Mouse (Mus musculus) spleen, postnatal 36 days (tissue): ENCODE data around the gene Ccl28.
A peak's percentile ranks its signal among the peaks of the same experiment; 100 is the strongest.
"Not testable (repeated sequence)": the region's sequence is repeated elsewhere in the genome, so short reads cannot be mapped to it uniquely, and the experiment has no call there.

Experiments used
- DNase-seq, 2 experiments: peaks; one replicate each; pipeline ENCODE4 v3.0.0; 2022; ENCODE audit warnings: low spot score in 2 of 2, mixed read lengths in 1 of 2

The Ccl28 gene

GRCm38 (mm10) chr13:119623634-119624033, at the start of gene Ccl28:
Gene Ccl28 (plus strand): TSS chr13:119623819.
- no peak for DNase-seq

- peak; percentile 28 to 46 for DNase-seq
Observed at GRCm38 (mm10) chr13:119596321-119597211, 27.1 kb upstream of the Ccl28 start.

GRCm38 (mm10) chr13:119598466-119598865, 25.2 kb upstream of the Ccl28 start:
- peak; percentile 38 to 39 for DNase-seq

GRCm38 (mm10) chr13:119599066-119599465, 24.6 kb upstream of the Ccl28 start:
- DNase-seq, result peak in 1 of 2 experiments; percentile 40

- not testable (repeated sequence) for DNase-seq
Observed at GRCm38 (mm10) chr13:119599498-119599897, 24.1 kb upstream of the Ccl28 start.

- DNase-seq, result peak; percentile 77 to 80
Observed at GRCm38 (mm10) chr13:119600166-119600565, 23.5 kb upstream of the Ccl28 start.

- peak; percentile 45 to 52 for DNase-seq
Observed at GRCm38 (mm10) chr13:119602688-119603331, 20.8 kb upstream of the Ccl28 start.

GRCm38 (mm10) chr13:119603890-119604289, 19.7 kb upstream of the Ccl28 start:
- DNase-seq, result not testable (repeated sequence)

- DNase-seq, result not testable (repeated sequence)
Observed at GRCm38 (mm10) chr13:119604322-119604721, 19.3 kb upstream of the Ccl28 start.

- no peak for DNase-seq
Observed at GRCm38 (mm10) chr13:119618841-119619240, 4.8 kb upstream of the Ccl28 start.

- no peak for DNase-seq
Observed at GRCm38 (mm10) chr13:119619735-119620134, 3.9 kb upstream of the Ccl28 start.

GRCm38 (mm10) chr13:119625952-119626351, 2.3 kb downstream of the Ccl28 start:
- DNase-seq, result not testable (repeated sequence)

GRCm38 (mm10) chr13:119631482-119632155, 8.0 kb downstream of the Ccl28 start:
- peak; percentile 58 to 66 for DNase-seq

GRCm38 (mm10) chr13:119632156-119632548, 8.5 kb downstream of the Ccl28 start:
- DNase-seq, result no peak

- DNase-seq, result no peak
Observed at GRCm38 (mm10) chr13:119635496-119635895, 11.9 kb downstream of the Ccl28 start.

GRCm38 (mm10) chr13:119637837-119638236, 14.2 kb downstream of the Ccl28 start:
- no peak for DNase-seq

GRCm38 (mm10) chr13:119638449-119638848, 14.8 kb downstream of the Ccl28 start:
- no peak for DNase-seq

GRCm38 (mm10) chr13:119639302-119639701, 15.7 kb downstream of the Ccl28 start:
- DNase-seq, result no peak

GRCm38 (mm10) chr13:119640504-119640903, 16.9 kb downstream of the Ccl28 start:
- peak in 1 of 2 experiments; percentile 12 for DNase-seq

GRCm38 (mm10) chr13:119641145-119641544, 17.5 kb downstream of the Ccl28 start:
- DNase-seq, result no peak

- DNase-seq, result no peak
Observed at GRCm38 (mm10) chr13:119644769-119645168, 21.1 kb downstream of the Ccl28 start.

GRCm38 (mm10) chr13:119646511-119646910, 22.9 kb downstream of the Ccl28 start:
- DNase-seq, result no peak
